Mouse (Mus musculus) liver, embryonic 15.5 days (tissue): Measurements from ENCODE around the gene Wnt2b. TPM values are rescaled to one million over a fixed set of nuclear protein-coding genes. Genes with fewer than 3 reads are reported as not detected.

ENCODE experiments used
- ATAC-seq: fragments of 200-750 bp; cut with Nextera tagmentation; 2 replicates; pipeline ENCODE4 v1.8.0; 2017; ENCODE audit warnings: moderate number of reproducible peaks, mild to moderate bottlenecking, moderate library complexity; ENCODE audit not compliant: insufficient read depth
- H3K27ac ChIP-seq: fragments of 300-500 bp; sonication (generic); replicated peaks from 2 replicates; pipeline ENCODE4 v1.5.1; 2015; ENCODE audit warnings: mild to moderate bottlenecking, inconsistent platforms
- H3K27me3 ChIP-seq: fragments of 300-500 bp; sonication (generic); 2 replicates; pipeline ENCODE4 v1.6.1; 2015; ENCODE audit warnings: mild to moderate bottlenecking, inconsistent platforms
- H3K36me3 ChIP-seq: fragments of 300-500 bp; sonication (generic); replicated peaks from 2 replicates; pipeline ENCODE4 v1.6.1; 2015; ENCODE audit warnings: moderate library complexity, mild to moderate bottlenecking, inconsistent platforms
- H3K4me1 ChIP-seq: fragments of 300-500 bp; sonication (generic); replicated peaks from 2 replicates; pipeline ENCODE4 v1.6.1; 2015; ENCODE audit warnings: inconsistent platforms
- H3K4me2 ChIP-seq: fragments of 300-500 bp; sonication (generic); 2 replicates; pipeline ENCODE4 v1.6.1; 2015; ENCODE audit warnings: moderate library complexity, mild to moderate bottlenecking, inconsistent platforms
- H3K4me3 ChIP-seq: fragments of 300-500 bp; sonication (generic); replicated peaks from 2 replicates; pipeline ENCODE4 v1.5.1; 2015; ENCODE audit warnings: mild to moderate bottlenecking, inconsistent platforms
- H3K9ac ChIP-seq: fragments of 300-500 bp; sonication (generic); 2 replicates; pipeline ENCODE4 v1.6.1; 2015; ENCODE audit warnings: moderate library complexity, mild to moderate bottlenecking, inconsistent platforms
- H3K9me3 ChIP-seq: fragments of 300-500 bp; sonication (generic); replicated peaks from 2 replicates; pipeline ENCODE4 v1.6.1; 2016; ENCODE audit warnings: inconsistent platforms
- WGBS: fragments of 180-500 bp; shearing (Covaris S2); methylation state at CpG from one replicate; pipeline ENCODE4 v1.1.7; 2015; ENCODE audit warnings: mixed read lengths; ENCODE audit not compliant: insufficient replicate concordance; 5-methylcytosine and 5-hydroxymethylcytosine counted together
- polyA plus RNA-seq: library from polyadenylated mRNA; unstranded; fragments of >200 nt; fragmentation: Nextera tagmentation; extraction: Ambion mirVana; gene quantifications from 2 replicates; pipeline ENCODE4 v1.2.1, GENCODE M21; 2015

Wnt2b gene
- polyA plus RNA-seq, 1 experiment from 2014 or later: 0.20 TPM

DNA sequence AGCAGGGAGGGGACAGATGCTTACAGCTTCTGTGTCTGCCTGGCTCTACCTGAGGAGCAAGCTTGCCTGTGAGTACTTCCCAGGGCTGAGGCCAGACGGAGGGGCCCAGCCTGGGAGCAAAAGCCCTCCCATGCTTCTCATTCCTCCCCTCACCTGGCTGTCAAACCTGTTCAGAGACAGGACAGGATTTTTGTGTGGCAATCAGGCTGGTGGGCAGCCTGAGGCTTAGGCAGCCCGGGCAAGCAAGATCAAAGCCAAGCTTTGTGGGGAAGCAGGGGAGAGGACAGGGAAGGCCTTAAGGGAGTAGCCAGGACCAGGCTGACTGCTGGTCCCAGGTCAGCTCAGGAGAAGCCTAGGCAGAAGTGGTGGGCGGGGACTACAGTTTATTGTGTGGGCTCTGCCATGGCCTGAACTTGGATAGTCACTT, 32.7 kb upstream of the Wnt2b start:
- ATAC-seq: no peak
- Histone ChIP-seq H3K4me2 (no peak overlapping the region), H3K27me3 (peaks cover 27% of the 10 kb centered on the region), H3K27ac (no peak overlapping the region), H3K9ac (no peak overlapping the region), H3K4me3 (no peak overlapping the region), H3K9me3 (no peaks in the 10 kb centered on the region), H3K4me1 (no peaks in the 10 kb centered on the region), H3K36me3 (no peaks in the 10 kb centered on the region)
- 29% methylated on average over 3 of the region's 3 CpGs for WGBS

DNA sequence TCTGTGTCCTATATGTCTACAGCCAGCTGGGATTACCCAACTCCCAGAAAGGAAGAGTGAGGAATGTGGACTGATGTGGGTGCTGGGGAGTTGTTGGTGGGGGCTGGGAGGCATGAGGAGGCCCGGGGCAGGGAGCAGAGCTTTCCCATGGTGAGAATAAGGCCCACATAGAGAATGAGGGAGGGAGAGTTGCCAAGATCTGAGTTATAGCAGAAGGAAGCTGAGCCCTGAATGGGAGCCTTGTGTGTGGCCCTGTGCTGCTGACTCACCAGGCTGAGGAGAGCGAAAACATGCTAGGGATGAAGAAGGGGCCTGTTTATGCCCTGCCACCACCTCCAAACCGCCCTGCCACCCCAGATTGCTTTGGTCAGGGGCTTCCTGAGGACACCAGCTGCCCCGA, 32.1 kb upstream of the Wnt2b start:
- Histone ChIP-seq H3K9me3 (no peaks in the 10 kb centered on the region), H3K36me3 (no peaks in the 10 kb centered on the region), H3K4me3 (no peak overlapping the region), H3K9ac (no peak overlapping the region), H3K4me1 (no peaks in the 10 kb centered on the region), H3K27ac (no peak overlapping the region), H3K4me2 (no peak overlapping the region), H3K27me3 (peaks cover 26% of the 10 kb centered on the region)
- WGBS: 48% methylated on average over 4 of the region's 4 CpGs
- no peak for ATAC-seq

DNA sequence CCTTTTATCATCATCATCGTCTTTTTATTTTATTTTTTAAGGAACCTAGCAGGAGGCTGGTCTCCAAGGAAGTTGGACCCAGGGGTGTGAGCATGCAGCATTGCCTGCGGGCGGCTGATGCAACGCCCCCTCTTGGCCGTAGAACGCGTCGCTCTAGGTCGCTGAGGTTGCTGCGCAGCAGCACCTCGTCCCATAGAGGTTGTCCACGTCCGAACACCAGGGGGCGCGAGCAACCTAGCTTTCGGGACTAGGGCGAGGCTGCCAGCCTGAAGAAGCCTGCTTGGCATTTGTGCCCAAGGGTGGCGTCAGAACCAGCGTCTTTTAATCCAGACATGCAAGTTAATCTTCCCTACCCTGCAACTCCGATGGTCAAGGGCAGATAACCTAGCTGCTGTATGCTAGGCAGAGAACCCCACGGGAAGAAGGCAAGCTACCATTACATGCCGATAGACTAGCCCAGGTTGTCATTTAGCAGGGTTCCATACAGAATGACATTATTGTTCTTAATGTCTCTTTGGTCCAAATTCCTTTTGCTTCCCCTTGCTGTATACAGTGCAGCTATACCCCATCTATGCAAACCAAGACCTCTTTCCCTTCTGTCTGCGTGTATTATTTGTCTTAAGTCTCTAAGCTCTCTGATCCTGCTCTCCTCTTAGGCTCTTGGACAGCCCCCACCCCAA, 31.1 kb upstream of the Wnt2b start:
- Histone ChIP-seq H3K27me3 (peaks cover 19% of the 10 kb centered on the region), H3K4me2 (no peak overlapping the region), H3K9me3 (no peaks in the 10 kb centered on the region), H3K4me1 (no peaks in the 10 kb centered on the region), H3K4me3 (no peak overlapping the region), H3K36me3 (no peaks in the 10 kb centered on the region), H3K9ac (no peak overlapping the region), H3K27ac (no peak overlapping the region)
- WGBS: 9% methylated on average over 23 of the region's 23 CpGs
- no peak for ATAC-seq

DNA sequence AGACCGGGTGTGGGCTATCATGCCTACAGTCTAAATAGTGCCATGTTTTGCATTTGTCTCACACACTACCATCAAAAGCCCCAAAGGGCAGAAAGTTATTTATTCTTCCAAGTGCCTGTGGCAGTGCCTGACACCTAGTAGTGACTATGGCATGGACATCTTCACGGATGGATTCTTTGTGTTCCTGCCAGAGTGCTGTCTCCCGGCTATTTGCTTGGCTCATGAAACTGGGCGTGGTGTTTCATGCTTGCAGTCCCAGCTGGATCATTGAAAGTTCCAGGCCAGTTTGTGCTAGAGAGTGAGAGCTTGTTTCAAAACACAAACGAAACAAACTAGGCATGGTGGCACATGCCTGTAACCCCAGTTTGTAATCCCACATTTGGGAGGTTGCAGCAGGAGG, 30.0 kb upstream of the Wnt2b start:
- no peak overlapping the region for H3K27ac ChIP-seq
- no peak for ATAC-seq
- no peak overlapping the region for H3K9ac ChIP-seq
- peaks cover 14% of the 10 kb centered on the region; the same call in 1 of the 2 replicates for H3K27me3 ChIP-seq
- H3K36me3 ChIP-seq: no peaks in the 10 kb centered on the region
- no peaks in the 10 kb centered on the region for H3K9me3 ChIP-seq
- no peak overlapping the region for H3K4me2 ChIP-seq
- 54% methylated on average over 5 of the region's 5 CpGs for WGBS
- H3K4me1 ChIP-seq: no peaks in the 10 kb centered on the region
- no peak overlapping the region for H3K4me3 ChIP-seq

DNA sequence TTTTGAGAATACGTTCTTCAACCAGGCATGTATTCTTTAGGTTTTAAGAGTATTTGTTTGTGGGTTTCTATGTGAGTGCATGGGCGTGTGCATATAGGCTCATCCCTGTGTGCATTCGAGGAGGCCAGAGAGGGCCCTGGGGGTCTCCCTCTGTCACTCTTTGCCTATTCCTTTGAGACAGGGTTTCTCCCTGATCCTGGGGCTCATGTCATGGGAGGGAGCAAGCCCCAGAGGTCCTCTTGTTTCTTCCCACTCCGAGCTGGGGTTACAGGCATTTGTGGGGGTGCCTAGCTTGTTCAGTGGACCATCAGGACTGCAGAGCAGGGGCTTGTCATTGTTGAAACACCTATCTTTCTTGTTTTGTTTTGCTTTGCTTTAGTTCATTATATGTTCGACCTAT, 26.2 kb upstream of the Wnt2b start:
- Histone ChIP-seq H3K4me1 (no peaks in the 10 kb centered on the region), H3K9ac (no peak overlapping the region), H3K4me2 (no peak overlapping the region), H3K4me3 (no peak overlapping the region), H3K27ac (no peak overlapping the region), H3K27me3 (no peaks in the 10 kb centered on the region), H3K9me3 (no peaks in the 10 kb centered on the region), H3K36me3 (no peaks in the 10 kb centered on the region)
- 51% methylated on average over 5 of the region's 5 CpGs for WGBS
- no peak for ATAC-seq

DNA sequence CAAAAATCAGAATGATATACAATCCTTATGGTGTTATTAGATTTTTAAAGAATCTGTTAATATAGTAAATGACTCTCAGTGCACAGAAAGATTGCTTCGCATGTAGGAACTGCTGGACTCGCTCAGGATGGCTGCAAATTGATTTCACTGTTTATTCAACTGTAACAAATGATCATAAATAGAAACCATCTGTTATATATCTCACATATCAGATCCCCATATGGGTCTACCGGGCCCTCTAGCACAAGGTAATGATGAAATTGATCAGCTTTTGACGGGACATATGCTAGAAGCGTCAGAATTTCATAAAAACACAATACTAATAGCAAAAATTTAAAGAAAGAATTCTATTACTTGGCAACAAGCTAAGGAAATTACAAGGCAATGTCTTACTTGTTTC, 18.0 kb upstream of the Wnt2b start:
- WGBS: 60% methylated on average over 5 of the region's 5 CpGs
- no peaks in the 10 kb centered on the region for H3K4me1 ChIP-seq
- no peak overlapping the region for H3K27ac ChIP-seq
- ATAC-seq: no peak
- H3K4me2 ChIP-seq: no peak overlapping the region
- H3K27me3 ChIP-seq: no peaks in the 10 kb centered on the region
- no peaks in the 10 kb centered on the region for H3K9me3 ChIP-seq
- no peaks in the 10 kb centered on the region for H3K36me3 ChIP-seq
- no peak overlapping the region for H3K9ac ChIP-seq
- H3K4me3 ChIP-seq: no peak overlapping the region

DNA sequence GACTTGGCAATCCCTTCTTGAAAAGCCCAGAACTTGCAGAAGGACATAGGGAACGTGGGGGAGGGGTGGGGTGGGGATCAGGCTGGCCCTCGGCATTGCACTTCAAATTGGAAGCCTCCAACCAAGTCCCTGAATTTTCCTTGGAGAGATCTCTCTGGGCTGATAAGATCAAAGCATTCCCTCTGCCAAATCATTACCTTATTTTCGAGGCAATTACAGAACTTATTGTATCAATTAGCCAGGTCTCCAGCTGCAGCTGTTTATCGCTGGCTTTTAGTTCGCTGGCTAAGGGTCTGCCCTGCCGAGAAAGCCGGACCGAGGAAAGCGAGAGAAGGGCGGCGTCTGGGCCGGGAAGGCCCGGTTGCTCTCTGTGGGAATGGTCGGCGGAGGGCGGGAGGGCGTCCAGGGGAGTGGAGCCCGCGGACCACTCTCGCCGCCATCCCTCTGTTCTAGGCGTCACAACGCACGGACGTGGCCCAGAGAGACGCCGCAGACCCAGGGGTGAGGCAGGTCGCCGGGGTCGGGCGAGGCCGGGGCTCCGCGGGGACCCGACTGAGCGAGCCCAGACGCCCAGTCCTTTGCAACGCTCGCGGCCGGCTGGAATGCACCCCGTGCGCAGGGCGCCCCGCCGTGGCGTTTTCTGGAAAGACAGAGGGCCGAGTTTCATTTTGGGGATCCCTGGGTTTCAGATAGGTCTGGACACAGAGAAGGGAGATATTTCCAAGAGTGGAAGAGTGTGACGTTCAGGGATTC, 6.0 kb upstream of the Wnt2b start:
- H3K9me3 ChIP-seq: no peaks in the 10 kb centered on the region
- 0 out of 2 replicates have a peak, but pooled peaks cover 8% of the 10 kb centered on the region for H3K4me1 ChIP-seq
- peaks cover 60% of the 10 kb centered on the region for H3K27me3 ChIP-seq
- H3K9ac ChIP-seq: no peak overlapping the region
- peak; percentile 47; the same call in 1 of the 2 replicates for ATAC-seq
- H3K4me3 ChIP-seq: peak overlapping the region; percentile 56
- WGBS: 2% methylated on average over 49 of the region's 49 CpGs
- H3K36me3 ChIP-seq: no peaks in the 10 kb centered on the region
- peak overlapping the region; percentile 76 for H3K4me2 ChIP-seq
- H3K27ac ChIP-seq: no peak overlapping the region

DNA sequence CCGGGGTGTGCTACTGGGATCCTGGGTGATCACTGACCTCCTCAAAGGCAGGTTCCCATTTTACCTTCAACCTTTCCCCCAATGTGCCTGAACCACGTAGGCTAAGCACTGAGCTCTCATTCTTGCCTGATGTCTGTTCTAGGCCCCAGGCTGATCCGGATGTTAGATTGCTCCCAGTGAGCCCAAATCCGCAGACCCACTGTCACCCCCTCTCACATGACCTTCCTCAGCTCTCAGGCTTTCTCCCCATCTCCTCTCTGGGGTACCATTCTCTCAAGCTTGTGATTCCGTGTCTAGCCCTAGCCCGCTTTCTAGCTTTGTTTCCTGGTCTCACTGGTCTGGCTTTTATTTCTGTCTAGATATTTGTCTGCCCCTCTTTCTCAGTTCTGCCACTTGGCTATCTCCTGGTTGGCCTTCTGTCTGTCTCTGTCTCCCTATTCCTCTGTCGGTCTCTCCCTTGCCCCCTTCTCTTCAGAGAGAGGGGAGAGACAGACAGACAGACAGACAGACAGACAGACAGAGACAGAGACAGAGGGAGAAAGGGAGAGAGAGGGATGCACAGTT, 4.4 kb upstream of the Wnt2b start:
- Histone ChIP-seq H3K4me2 (no peak overlapping the region), H3K27me3 (peaks cover 76% of the 10 kb centered on the region), H3K4me3 (no peak overlapping the region), H3K27ac (no peak overlapping the region), H3K9me3 (no peaks in the 10 kb centered on the region), H3K36me3 (no peaks in the 10 kb centered on the region), H3K9ac (no peak overlapping the region), H3K4me1 (peaks cover 24% of the 10 kb centered on the region)
- ATAC-seq: no peak
- 63% methylated on average over 7 of the region's 7 CpGs for WGBS

DNA sequence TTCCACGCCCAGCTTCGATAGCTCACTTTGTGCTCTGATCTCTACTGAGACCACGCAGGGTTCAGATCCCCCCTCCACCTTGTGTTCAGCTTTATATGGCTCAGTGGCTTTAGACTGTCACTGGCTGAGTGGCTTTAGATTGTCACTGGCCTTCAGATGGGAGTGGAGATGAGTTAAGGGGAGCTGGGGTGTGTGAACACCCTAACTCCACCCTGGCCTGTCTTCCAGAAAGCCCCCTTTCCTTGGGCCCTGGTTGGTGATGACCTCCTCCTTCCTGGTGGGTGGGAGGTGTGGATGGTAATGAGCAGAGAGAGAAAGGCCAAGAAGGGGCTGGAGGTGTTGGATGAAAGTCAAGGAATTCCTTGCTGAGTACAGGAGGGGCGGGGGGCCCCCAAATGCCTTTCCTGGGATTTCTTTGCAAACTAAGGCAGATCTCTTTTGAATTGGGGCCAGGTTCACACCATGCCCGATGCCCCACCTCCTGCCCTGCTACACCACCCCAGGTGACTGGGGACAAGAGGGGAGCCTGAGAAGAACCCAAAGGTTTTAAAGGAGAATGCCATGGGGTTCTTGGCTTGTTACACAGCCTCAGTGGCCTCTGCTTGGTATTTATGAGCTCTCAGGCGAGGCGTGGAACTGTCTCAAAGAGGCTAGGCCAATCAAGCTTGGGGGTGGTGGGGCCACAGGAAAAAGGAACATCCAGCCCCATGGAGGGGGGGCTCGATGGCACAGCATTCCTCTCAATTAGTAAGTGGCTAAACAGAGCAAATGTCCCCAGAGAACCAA, 3.5 kb upstream of the Wnt2b start:
- WGBS: 58% methylated on average over 8 of the region's 8 CpGs
- Histone ChIP-seq H3K36me3 (no peaks in the 10 kb centered on the region), H3K4me1 (peaks cover 24% of the 10 kb centered on the region), H3K4me3 (no peak overlapping the region), H3K4me2 (no peak overlapping the region), H3K9ac (no peak overlapping the region), H3K27me3 (peaks cover 84% of the 10 kb centered on the region), H3K9me3 (no peaks in the 10 kb centered on the region), H3K27ac (no peak overlapping the region)
- no peak for ATAC-seq

DNA sequence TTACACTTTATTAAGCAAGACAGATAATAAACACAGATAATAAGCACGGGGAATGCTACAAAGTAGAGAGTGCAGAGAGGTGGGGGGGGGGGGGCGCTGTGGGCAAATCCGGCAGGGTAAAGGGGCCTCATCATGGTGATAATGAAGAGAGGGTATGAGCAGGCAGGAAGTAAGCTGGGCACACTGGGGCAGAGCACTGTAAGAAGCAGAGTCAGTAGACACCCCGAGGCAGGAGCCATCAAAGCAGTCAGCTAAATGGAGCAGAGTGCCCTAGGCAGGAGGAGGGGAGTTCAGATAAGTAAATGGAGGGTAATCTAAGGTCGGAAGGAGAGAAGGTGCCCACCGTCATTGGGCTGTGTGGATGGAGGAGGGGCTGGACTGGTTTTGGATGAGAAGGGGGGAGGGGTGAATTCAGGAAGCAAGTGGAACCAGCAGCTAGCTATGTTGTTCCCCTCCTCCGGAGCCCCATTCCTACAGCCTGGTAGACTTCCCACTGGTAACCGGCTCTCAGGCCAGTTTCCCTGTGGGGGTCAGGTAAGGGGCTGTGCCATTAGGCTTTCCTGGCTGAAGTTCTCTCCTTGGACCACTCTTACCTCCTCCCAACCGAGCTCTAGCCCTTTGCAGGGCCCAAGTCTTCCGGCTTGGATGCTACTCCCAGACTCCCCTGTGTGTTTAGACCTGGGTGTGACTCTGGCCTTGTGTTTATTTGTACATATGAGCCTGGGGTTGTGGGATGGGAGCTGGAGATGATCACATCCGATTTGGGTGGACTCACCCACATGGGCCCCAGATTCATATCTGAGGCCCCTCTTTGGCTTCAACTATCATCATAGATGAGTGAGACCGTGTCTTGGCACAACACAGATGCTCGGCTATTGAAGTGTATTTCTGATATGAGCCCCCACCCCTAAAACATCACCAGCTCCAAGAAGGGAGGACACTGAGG, 1.9 kb upstream of the Wnt2b start:
- Histone ChIP-seq H3K4me2 (no peak overlapping the region), H3K9ac (no peak overlapping the region), H3K4me1 (peaks cover 24% of the 10 kb centered on the region), H3K27ac (no peak overlapping the region), H3K27me3 (peaks cover 96% of the 10 kb centered on the region), H3K9me3 (no peaks in the 10 kb centered on the region), H3K36me3 (no peaks in the 10 kb centered on the region), H3K4me3 (no peak overlapping the region)
- WGBS: 22% methylated on average over 13 of the region's 13 CpGs
- ATAC-seq: no peak
